11 mouse cellular contexts compared by ENCODE assay signal in genomic region chr3:139885942-139886860, GRCm38 (mm10).
DNase-seq lines count a peak whose midpoint lies in the region; ATAC-seq and TF ChIP-seq lines count a peak whose summit lies in the region.
"Had no signal": no experiment of that assay in that cellular context is flagged by ENCODE, and none has a peak within 500 bp of the region (broad histone marks: within the 10 kb centered on the region; RNA-seq: fewer than 3 reads in every experiment).

No protein-coding gene starts in this region.

- WGBS in embryonic facial prominence, embryonic 10.5 days, result 66% methylated on average over 14 of the region's 14 CpGs
- 16% methylated on average over 14 of the region's 14 CpGs for WGBS in neural tube, embryonic 15.5 days

- no peak overlapping the region for H3K4me3 ChIP-seq in layer of hippocampus, adult 2 months
- H3K4me3 ChIP-seq in embryonic facial prominence, embryonic 10.5 days, result no peak overlapping the region
- no peak overlapping the region for H3K4me3 ChIP-seq in neural tube, embryonic 15.5 days (replicated peaks)
- H3K4me3 ChIP-seq: heart, embryonic 13.5 days; megakaryocyte, embryonic 14.5 days had no signal

- peak overlapping the region; percentile 32 for H3K4me2 ChIP-seq in neural tube, embryonic 15.5 days
- H3K4me2 ChIP-seq: heart, embryonic 13.5 days had no signal

- TF ChIP-seq CTCF in layer of hippocampus, adult 2 months (conservative IDR thresholded peaks at IDR 0.05), result no peak

- H3K9ac ChIP-seq in neural tube, embryonic 15.5 days (replicated peaks), result no peak overlapping the region
- H3K9ac ChIP-seq: heart, embryonic 13.5 days had no signal

- peak overlapping the region; percentile 56 for H3K27ac ChIP-seq in layer of hippocampus, adult 2 months
- H3K27ac ChIP-seq in embryonic facial prominence, embryonic 10.5 days (replicated peaks), result peak overlapping the region; percentile 57; the same call in 1 of the 2 replicates
- H3K27ac ChIP-seq in neural tube, embryonic 15.5 days (replicated peaks), result 0 out of 2 replicates have a peak overlapping the region, but pooled peaks have one; percentile 6
- H3K27ac ChIP-seq: heart, embryonic 13.5 days; stomach, postnatal 0 days had no signal

- no peaks in the 10 kb centered on the region for H3K36me3 ChIP-seq in embryonic facial prominence, embryonic 10.5 days (replicated peaks)
- H3K36me3 ChIP-seq in neural tube, embryonic 15.5 days, result no peaks in the 10 kb centered on the region
- H3K36me3 ChIP-seq: heart, embryonic 13.5 days had no signal

- H3K9me3 ChIP-seq in embryonic facial prominence, embryonic 10.5 days, result no peaks in the 10 kb centered on the region
- no peaks in the 10 kb centered on the region for H3K9me3 ChIP-seq in neural tube, embryonic 15.5 days (replicated peaks)
- H3K9me3 ChIP-seq: heart, embryonic 13.5 days; megakaryocyte, embryonic 14.5 days had no signal

- peak in 1 of 2 experiments; percentile 3 for DNase-seq in layer of hippocampus, adult 2 months (ENCODE audit: low spot score in 2 of 2)
- DNase-seq in layer of hippocampus, adult 11-12 months (ENCODE audit: low spot score), result no peak
- DNase-seq in embryonic facial prominence, embryonic 10.5 days (ENCODE audit: low spot score), result no peak
- peak; percentile 7 for DNase-seq in layer of hippocampus, adult 9-10 months (ENCODE audit: low spot score)
- no peak for DNase-seq in thymus, postnatal 4 days
- DNase-seq in kidney, adult 9 months, result no peak
- DNase-seq in ovary, adult 18-20 months (ENCODE audit: low spot score), result no peak

- H3K4me1 ChIP-seq in embryonic facial prominence, embryonic 10.5 days, result peaks cover 8% of the 10 kb centered on the region
- peaks cover 8% of the 10 kb centered on the region; the same call in 1 of the 2 replicates for H3K4me1 ChIP-seq in neural tube, embryonic 15.5 days

- H3K27me3 ChIP-seq in embryonic facial prominence, embryonic 10.5 days (replicated peaks; ENCODE audit: low read depth, poor library complexity, severe bottlenecking), result no peaks in the 10 kb centered on the region
- H3K27me3 ChIP-seq in neural tube, embryonic 15.5 days (replicated peaks), result no peaks in the 10 kb centered on the region
- H3K27me3 ChIP-seq: heart, embryonic 13.5 days; megakaryocyte, embryonic 14.5 days had no signal

- peak; percentile 71 for ATAC-seq in neural tube, embryonic 15.5 days (ENCODE audit: low FRiP score)

Comparison
In these comparisons a context has a peak if more than half of its experiments do, and no peak if none do; other contexts are left out.
1. H3K27ac ChIP-seq: peak in every context shown above with its lines; median percentile 57 in embryonic facial prominence, embryonic 10.5 days; 56 in layer of hippocampus, adult 2 months; 6 in neural tube, embryonic 15.5 days.